Mouse (Mus musculus) lung, postnatal 36 days (tissue): ENCODE measurements around the gene Gm17349.

Experiments used
- DNase-seq: peaks from one replicate; pipeline ENCODE4 v3.0.0; 2022; ENCODE audit warnings: mixed read lengths

Gene Gm17349

GRCm38 (mm10) chr15:99698533-99699085 lies 6.7 kb downstream of the Gm17349 start:
- peak; percentile 28 for DNase-seq

- no peak for DNase-seq
Observed at GRCm38 (mm10) chr15:99697309-99697708, 8.0 kb downstream of the Gm17349 start.

- no peak for DNase-seq
Observed at GRCm38 (mm10) chr15:99691976-99692375, 13.3 kb downstream of the Gm17349 start.

GRCm38 (mm10) chr15:99690924-99691323 lies 14.4 kb downstream of the Gm17349 start:
- no peak for DNase-seq

GRCm38 (mm10) chr15:99688712-99689111 lies 16.6 kb downstream of the Gm17349 start:
- DNase-seq: peak; percentile 69

GRCm38 (mm10) chr15:99684156-99684555 lies 21.1 kb downstream of the Gm17349 start:
- no peak for DNase-seq

- DNase-seq: no peak
Observed at GRCm38 (mm10) chr15:99682880-99683279, 22.4 kb downstream of the Gm17349 start.

GRCm38 (mm10) chr15:99679008-99679407 lies 26.3 kb downstream of the Gm17349 start:
- no peak for DNase-seq

GRCm38 (mm10) chr15:99678063-99678800 lies 27.1 kb downstream of the Gm17349 start:
- peak; percentile 57 for DNase-seq

GRCm38 (mm10) chr15:99677089-99677488 lies 28.2 kb downstream of the Gm17349 start:
- no peak for DNase-seq

- DNase-seq: no peak
Observed at GRCm38 (mm10) chr15:99674866-99675265, 30.4 kb downstream of the Gm17349 start.

- DNase-seq: no peak
Observed at GRCm38 (mm10) chr15:99671783-99672182, 33.5 kb downstream of the Gm17349 start.

- no peak for DNase-seq
Observed at GRCm38 (mm10) chr15:99670964-99671670, 34.2 kb downstream of the Gm17349 start.

- DNase-seq: peak; percentile 66
Observed at GRCm38 (mm10) chr15:99670154-99670821, 35.0 kb downstream of the Gm17349 start, which contains the start of gene Asic1. TSS of gene Asic1 (plus strand) at chr15:99670368.

- no peak for DNase-seq
Observed at GRCm38 (mm10) chr15:99669392-99669791, 35.9 kb downstream of the Gm17349 start.

GRCm38 (mm10) chr15:99668881-99669280 lies 36.4 kb downstream of the Gm17349 start:
- DNase-seq: peak; percentile 87

GRCm38 (mm10) chr15:99667544-99667943 lies 37.7 kb downstream of the Gm17349 start:
- DNase-seq: no peak

- DNase-seq: peak; percentile 74
Observed at GRCm38 (mm10) chr15:99664600-99665451, 40.5 kb downstream of the Gm17349 start.

GRCm38 (mm10) chr15:99663964-99664599 lies 41.2 kb downstream of the Gm17349 start:
- DNase-seq: no peak

GRCm38 (mm10) chr15:99662371-99662770 lies 42.9 kb downstream of the Gm17349 start:
- DNase-seq: no peak

GRCm38 (mm10) chr15:99661121-99661830 lies 44.0 kb downstream of the Gm17349 start:
- no peak for DNase-seq
